Mouse (Mus musculus) kidney, postnatal 14 days (tissue): ENCODE measurements around the gene Cep162.
A peak's percentile ranks its signal among the peaks of the same experiment; 100 is the strongest.

Experiments used
- DNase-seq: peaks from one replicate; pipeline ENCODE4 v3.0.0; 2022; ENCODE audit warnings: mixed read lengths

Cep162 gene

DNA sequence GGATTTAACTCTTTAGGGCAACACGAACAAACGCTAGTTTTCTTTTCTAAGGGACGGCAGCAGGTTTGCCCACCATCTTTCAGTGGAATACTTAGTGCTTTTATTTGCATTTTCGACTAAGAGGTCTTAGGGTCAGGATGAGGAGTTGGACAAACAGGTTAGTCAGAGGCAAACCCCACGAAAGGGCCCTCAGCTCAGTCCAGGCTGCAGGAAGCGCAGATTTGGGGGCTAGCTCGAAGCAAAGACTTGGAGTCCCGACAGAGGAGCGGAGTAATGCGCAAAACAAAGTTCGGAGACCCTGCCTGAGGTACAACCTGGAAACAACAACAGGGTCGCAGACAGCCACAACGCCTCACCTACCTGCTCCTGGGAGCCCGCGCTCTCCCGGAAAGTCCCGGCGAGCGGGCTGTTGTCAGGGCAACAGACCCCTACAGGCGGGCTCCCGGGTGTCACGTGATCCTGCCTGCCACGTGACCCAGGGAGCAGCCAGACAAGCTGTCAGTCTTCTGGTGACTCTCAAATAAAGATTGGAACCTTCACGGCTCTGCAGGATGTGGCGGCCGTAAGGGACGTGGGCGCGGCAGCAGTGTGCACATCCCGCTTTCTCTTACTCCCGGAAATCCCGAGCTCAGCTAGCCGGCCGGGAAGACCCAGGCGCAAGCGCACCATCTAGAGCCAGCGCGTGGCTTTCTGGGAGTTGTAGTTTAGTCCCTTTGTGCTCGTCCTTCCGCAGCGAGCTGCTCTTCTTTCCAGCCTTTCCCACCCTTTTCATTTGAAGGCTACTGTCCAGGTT is at the start of gene Cep162:
Cep162 (minus strand) TSS at position 634 of the 793 bp plus-strand sequence.
- peak; percentile 92 for DNase-seq

DNA sequence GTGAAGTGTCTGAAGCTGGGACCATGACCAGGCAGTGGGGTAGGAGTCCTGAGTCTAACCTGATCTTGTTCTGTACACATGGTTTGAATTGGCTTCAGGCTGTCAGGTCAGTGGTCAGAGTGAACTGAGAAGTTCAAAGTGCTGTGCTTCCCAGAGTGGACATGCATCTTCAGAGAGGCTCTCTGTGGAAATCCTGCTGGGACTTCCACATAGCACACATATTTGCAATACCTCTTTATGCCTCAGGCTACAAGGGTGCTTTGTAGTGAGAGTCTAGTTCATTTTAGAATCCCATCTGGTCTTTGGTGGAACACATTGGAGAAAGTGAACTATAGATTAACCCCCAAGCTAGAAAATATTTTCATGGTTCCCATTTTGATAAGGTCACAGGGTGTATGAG is 47.9 kb upstream of the Cep162 start:
- DNase-seq: no peak

DNA sequence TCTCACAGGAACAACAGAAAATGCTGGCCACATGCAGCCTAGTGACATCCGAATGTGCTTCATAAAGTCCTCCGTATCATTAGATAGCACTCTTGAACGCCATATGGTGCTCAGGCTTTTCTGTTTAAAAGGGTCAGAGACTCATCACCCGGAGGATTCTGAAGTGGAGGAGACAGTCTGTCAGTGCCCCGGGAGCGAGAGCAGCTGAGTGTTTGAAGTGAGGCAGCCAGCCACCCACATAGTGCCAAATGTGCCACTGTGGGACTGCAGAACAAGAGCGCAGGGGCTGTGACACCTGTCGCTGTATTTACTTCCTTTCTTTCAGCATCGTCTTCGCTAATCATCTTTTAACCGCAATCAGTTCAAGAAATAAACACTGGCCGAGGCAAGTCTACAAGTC is 43.6 kb upstream of the Cep162 start:
- DNase-seq: no peak

DNA sequence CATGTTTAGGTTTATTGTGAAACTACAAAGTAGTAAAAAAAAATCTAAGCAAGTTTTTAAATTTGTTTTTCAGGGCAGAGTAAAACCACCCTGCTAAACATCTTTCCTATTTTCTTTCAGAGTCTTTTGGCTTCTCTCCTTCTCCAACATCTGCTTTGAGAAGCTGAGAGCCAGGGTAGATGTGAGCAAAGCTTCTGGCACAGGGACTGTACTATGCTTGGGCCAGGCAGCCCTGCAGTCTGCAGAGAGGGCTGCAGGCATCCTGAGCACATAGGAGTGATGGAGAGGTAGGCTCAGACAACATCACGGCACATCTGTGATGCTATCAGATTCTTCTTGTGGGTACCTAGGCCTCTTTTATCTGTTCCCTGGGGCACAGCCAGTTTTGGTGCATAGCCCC is 42.2 kb upstream of the Cep162 start:
- DNase-seq: no peak

DNA sequence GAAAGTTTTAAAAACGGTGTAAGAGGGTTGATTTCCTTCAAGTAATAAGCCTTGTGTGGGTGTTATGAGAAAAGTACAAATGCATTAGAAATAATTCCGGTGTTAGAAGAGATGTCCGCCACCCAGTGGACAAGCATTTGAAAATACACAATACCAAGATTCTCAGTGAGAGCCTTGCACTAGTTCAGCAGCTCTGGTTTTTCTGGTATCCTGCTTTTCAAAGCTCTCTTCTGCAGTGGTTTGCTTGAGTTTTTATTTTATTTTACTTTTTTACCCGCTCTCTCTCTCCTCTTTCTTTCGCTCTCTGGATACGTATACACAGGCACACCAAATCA is 327 bp upstream of the Cep162 start:
- DNase-seq: no peak

DNA sequence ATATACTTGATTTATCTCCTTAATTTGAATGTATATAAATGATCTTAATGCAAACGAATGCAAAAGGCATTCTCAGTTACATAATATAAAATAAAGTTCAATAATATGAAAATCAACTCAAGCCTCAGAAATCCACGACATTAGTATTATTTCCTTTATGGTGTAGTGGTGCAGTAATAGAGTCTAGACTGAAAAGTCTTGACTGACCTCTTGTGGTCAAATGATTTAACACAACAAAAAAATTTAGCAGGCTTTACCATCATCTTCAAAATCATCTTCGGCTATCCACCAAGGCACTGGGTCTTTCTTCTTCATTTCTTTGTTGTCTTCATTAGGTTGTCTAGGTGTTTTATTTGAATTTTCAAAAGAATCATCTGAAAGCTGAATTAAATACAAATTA is 7.2 kb downstream of the Cep162 start:
- DNase-seq: no peak

DNA sequence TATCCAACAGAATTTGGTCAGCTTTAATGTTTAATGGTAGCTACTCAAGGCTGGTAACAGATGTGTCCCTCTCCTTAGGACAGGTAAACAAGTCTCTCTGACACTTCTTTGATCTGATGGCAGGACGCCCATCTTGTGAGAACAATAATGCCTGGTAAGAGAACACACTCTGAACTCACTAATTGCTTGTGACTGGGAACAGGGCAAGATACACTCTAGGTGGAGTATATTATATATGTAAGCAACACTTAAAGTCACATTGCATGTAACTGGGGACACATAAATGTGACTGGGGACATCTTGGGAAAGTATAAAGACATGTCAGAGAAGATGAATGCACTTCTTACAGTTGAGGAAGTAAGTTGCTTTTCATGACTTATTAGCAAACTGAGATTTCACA is 7.7 kb downstream of the Cep162 start:
- DNase-seq: no peak

DNA sequence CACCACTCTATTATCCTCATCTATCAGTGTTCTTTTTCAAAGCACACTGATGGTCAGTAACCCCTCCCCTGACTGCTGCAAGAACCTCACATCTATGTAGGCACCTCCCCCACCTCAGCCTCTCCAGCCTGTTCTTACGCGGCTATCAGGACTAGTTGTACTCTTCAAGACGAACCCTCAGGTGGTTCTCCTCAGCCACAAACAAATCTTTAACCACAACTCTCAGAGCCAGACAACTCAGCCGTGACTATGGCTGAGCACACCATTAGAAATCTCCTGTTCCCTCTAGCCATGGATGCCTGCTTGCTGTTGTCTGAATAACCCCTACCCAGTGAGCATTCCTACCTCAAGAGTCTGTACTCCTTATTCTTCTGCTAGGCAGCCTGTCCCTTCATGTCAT is 42.1 kb downstream of the Cep162 start:
- DNase-seq: no peak

DNA sequence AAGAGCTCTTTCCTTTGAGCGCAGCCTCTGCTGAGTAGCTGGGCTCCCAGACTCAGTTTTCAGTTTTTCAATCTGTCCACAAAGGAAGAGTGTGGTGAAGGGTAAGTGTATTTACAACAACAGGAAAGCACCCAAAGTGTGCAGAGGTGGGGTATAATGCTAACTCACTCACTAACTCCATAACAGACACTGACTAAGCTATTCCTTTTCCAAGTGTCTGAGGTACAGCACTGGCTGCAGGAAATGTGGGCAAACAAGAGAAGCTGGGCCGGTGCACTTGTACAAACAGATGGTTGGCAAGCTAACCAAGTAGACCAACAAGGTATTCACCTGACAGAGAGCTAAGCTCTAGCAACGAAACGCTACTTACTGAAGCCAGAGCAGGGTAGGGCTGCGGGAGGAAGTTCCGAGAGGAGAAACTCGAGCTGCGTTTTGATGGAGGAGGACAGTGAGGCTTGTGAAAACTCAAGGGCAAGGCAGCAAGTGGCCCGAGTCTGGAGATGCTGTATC is 44.5 kb downstream of the Cep162 start:
- no peak for DNase-seq

DNA sequence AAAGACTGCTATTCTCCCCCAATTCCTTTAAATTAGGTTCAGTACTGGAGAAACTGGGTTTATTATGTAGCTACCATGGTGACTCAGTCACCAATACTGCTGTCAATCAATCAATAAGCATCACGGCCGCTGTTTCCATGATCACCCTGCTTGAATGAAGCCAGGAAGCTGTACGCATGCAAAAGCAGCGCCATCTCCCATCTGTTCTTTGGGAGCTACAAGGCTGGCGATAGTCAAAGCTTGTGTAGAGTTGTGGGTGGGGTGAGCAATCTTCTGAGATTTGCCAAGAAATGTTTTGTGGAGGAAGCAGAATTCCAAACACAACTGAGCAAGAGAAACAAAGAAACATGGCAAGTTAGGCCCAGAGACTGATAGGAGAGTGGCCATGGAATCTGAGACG is 52.9 kb downstream of the Cep162 start:
- DNase-seq: no peak

DNA sequence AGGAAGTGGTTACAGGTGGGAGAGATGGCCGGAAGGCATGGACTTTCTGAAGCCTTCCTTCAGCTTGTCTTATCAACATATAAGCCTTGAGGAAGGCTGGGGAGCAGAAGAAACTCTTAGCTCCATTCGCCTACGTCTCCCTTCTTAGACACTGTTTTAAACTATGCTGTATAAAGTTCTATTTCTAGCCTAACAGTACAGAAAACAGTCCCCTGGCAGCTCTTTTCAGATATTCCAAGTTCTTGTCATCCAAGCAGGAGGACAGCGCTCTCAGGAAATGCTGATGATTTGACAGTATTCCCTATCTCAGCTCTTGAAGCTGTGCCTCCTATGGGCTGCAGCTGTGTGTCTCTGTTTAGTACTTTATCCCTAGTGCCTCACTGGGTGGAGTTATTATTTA is 54.4 kb downstream of the Cep162 start:
- DNase-seq: no peak

DNA sequence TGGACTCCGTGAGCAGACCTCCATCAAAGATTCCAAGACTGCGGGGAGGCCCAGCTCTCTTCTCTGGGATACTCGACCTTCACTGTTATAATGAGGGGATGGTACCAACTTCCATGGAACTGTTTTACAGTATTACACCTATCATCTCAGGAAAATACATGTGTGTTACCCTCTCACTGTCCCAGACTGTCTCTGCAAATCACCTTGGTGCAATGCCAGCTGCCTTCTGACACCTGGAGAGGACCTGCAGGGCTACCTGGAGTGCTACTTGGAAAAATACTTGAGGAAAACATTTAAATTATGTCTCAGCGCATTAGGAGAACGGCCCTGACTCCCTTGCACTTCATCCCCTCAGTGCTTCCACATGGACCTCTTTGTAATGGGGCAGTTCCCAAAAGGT is 54.9 kb downstream of the Cep162 start:
- no peak for DNase-seq

DNA sequence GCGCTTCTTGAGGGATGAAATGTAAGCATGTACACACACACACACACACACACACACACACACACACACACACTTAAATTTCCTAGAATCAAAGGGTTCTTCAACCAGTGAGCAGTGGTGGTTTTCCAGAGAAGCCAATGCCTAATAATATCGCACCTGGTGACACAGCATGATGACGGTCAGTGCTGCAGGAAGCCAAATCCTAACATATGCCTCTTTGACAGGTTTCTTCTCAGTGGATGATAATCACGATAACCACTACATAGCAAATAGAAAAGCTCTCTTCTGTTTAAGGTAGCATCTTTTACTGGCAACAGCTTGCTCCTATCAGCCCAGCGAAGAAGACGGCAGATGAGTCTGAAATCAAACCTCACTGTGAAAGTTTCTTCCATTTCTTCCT is 57.3 kb downstream of the Cep162 start:
- DNase-seq: no peak

DNA sequence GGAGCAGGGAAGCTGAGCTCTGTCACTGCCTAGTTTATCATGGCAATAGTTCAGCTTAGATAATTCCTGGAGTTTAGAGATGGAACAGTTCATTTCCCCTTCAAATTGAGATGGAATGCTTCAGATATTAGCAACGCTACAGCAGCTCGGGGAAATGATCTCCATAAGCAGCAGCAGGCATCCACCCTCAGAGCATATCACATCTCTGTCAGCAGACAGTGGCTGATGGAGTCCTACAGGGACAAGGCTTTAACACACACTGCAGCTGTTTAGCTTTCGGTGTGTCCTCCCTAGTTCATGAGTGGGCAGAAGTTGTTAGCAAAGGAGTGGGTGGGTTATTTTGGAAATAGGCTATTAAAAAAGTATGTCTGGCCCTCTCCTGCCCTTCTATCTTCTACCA is 58.1 kb downstream of the Cep162 start:
- DNase-seq: no peak

DNA sequence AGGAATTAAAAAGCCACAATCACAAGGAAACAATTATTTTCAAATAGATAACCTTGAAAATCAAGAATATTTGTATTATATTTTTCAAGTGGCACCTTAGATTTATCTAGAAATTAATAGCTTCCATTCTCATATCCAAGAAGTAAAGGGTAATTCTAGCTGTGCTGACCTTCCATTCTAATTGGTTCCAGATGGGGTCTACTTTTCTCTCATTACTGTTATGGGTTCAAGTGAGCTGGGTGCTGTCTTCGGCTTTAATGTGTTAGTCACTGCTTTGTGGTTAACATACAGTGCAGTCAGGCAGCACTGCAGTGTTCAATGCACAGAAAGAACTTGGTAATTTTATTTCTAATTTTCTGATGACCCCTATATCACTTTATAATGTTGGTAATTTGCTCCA is 61.6 kb downstream of the Cep162 start:
- DNase-seq: no peak

DNA sequence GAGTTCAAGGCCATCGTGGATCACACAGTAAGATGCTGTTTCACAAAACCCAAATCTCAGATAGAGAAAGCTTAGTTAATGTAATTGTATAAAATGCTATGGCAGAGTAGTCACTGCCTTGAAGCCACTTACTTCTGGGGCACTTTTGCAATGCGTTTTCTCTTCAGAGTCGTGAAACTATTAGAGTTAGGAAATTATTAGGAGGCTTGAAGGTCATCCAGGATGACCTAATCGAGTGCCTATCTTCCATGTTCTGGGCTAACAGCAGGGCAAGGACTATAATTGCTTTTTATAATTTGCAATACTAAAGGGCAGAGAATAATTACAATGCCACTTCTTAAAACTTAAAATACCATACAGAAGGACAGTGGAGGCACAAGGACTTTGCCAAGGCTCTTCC is 68.0 kb downstream of the Cep162 start:
- no peak for DNase-seq

DNA sequence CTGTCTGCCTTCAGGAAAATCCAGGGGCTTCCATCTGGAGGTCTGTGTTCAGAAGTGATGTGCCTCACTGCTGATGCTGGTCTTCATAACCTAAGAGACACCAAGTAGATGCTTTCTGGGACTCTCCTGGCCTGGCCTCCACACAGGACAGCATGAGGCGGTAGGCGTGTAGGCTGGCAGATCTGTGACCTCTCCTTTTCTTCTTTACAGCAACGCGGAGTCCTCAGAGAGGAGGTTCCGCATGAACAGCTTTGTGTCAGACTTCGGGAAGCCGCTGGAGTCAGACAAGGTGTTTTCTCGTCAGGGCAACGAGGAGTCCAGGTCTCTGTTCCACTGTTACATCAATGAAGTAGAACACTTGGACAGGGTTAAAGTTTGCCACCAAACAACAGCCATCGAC is 73.1 kb downstream of the Cep162 start:
- DNase-seq: no peak

DNA sequence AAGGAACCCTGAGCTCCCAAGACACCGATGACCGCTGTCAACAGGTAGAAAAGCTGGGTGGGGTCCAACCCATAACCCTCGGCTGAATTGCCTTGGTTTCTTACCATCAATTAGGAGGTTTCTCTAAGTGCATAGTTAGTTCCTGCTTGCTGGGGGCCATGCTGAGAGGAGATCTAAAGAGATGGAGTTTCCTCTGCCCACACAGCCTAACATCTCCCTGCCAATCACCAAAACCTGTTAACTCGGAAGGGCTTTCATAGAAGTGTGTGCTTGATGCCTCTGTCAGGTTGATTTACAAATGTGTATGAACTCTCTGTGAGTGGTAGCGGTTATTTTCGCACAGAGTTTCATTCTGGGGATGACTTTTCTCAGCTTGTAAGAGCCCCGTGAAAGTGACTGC is 76.8 kb downstream of the Cep162 start:
- no peak for DNase-seq

DNA sequence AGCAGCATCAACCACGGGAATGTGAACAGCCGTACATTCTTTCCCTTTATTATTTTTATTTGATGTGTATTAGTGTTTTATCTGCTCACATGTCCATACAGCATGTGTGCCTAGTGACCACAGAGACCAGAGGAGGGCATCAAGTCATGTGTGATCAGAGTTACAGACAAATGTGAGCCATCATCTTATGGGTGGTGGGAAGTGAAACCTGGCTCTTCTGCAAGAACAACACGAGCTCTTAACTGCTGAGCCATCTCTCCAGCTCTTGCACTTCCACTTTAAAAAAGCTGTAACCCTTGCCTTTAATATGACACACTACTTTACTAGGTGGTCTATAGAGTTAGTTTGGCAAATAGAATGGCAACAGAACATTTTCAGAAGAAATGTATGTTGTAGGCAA is 83.8 kb downstream of the Cep162 start:
- DNase-seq: no peak

DNA sequence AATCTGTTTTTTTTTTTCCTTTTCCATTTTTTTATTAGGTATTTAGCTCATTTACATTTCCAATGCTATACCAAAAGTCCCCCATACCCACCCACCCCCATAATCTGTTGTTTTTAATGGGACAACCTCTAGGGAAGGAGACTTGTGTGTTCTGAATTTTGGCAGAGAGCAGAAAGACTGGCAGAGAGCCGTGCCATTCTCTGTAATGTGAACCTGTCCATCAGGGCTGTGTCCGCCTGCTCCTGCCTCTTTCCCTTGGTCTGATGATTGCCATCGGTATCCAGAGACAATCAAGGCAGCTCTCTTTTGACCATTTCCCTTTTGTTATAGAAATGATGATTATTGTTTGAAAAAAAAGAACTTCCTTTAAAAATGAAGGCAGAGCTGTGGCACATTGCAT is 84.4 kb downstream of the Cep162 start:
- DNase-seq: no peak

DNA sequence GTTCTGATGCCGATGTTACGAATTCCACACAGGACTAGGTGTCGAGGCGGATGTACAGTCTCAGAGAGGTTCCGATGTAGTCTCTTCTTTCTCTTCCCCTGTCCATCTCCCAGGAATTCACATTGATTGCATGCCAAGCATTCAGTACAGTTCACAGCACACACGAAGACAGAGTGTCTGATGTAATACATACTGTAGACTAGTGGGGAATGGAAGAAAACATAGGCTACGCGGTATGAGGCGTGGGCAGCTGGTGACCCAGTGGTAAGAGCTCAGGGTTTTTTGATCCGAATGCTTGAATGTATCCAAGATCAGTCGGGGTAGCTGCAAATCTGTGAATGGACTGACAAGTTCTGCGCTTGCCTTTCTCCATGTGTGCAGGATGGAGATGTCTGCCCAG is 86.2 kb downstream of the Cep162 start:
- DNase-seq: no peak

DNA sequence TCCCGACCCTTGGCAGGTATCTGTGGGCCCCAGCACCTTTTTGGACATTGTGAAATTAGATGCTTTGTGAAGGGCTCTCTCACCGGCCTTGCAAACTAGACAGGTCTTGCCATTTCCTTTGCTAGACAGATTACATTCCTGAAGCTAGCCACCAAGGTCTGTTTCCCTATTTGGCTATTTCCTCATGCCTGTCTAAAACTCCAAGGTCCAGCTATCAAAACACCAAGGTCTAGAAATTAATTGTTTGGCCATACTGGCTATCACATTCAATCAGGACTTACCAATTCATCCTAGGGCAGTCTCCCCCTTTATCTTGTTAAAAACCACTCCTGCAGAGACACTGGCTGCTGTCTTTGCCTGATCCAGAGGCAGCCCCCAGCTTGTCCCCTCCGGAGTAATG is 87.3 kb downstream of the Cep162 start:
- DNase-seq: no peak

DNA sequence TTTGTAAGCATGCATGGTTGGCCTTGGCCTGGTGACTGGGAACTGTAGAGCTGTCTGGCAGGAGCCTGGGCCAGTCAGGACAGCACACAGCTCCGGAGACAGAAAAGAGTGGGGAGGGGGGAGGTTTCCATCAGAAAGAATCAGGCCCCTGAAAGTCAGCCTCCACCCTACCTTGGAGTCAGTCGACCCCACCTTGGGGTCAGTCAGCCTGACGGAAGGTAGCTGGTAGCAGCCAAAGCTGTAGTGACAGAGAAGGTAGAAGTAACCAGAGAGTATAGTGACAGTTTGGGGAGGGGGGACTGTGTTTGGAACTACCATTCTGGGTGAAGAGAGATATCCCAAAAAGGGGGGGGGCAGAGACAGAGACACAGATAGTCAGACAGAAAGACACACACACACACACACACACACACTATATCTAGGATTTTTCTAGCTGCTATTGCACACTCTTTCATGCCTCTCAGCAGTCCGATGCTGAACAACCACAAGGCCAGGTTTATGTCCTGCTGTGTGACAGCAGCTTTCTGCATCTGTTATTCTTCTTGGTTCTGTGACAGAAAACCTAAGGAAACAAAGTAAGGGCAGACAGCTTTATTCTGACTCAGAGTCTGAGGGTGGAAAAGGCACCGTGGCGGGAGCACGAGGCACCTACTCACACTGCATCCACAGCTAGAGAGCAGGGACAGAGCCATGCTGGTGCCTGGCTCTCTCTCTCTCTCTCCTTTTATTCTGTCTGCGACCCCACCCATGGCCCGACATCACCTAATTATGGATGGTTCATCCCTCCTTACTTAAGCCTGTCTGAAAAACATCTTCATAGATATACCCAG is 88.1 kb downstream of the Cep162 start:
- no peak for DNase-seq

DNA sequence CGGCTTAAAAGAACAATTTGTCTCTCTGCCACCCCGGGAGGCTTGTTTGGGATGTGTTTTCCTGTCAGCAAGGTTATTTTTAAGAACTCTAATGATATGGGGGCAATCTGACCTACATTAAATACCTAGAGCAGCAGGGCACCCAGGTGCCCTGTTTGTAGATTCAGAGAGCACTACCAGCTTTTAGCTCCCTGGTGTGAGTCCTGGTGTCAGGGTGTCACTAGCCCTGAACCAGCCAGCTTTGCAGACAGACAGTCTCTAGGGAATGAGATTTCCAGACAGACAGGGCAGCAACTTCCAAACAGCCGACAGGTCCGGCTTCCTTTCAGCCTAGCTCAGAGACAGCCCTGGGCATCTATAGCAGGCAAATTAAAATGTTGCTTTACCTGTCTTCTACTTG is 92.8 kb downstream of the Cep162 start:
- DNase-seq: no peak
